Mouse (Mus musculus) layer of hippocampus, postnatal 25 days (tissue): ENCODE results near the gene Rps6kl1. TPM values are rescaled to one million over a fixed set of nuclear protein-coding genes. Genes with fewer than 3 reads are reported as not detected.

ENCODE experiments used
- DNase-seq, 2 experiments: peaks; one replicate each; pipeline ENCODE4 v3.0.0; 2022; ENCODE audit warnings: mixed read lengths in 2 of 2, low spot score in 1 of 2; ENCODE audit errors: extremely low spot score in 1 of 2
- total RNA-seq, 2 experiments: library from RNA; stranded (reverse); gene quantifications; 2 replicates each; pipeline ENCODE4 v1.2.3; 2021

Rps6kl1 gene
- total RNA-seq: 10 to 100 TPM; 39.9 to 40.7 TPM

- peak; percentile 65 to 71 for DNase-seq
Measured at GRCm38 (mm10) chr12:85151002-85151774, at the start of gene Rps6kl1. Gene Rps6kl1, minus strand, starts transcription at chr12:85151264.

GRCm38 (mm10) chr12:85199954-85200353 is 48.9 kb upstream of the Rps6kl1 start:
- no peak for DNase-seq

- no peak for DNase-seq
Measured at GRCm38 (mm10) chr12:85197936-85198335, 46.9 kb upstream of the Rps6kl1 start.

- no peak for DNase-seq
Measured at GRCm38 (mm10) chr12:85197371-85197770, 46.3 kb upstream of the Rps6kl1 start.

GRCm38 (mm10) chr12:85196191-85196590 is 45.1 kb upstream of the Rps6kl1 start:
- DNase-seq: no peak

GRCm38 (mm10) chr12:85195086-85195485 is 44.0 kb upstream of the Rps6kl1 start:
- no peak for DNase-seq

GRCm38 (mm10) chr12:85194623-85195018 is 43.6 kb upstream of the Rps6kl1 start:
- peak in 1 of 2 experiments; percentile 54 for DNase-seq

- DNase-seq: no peak
Measured at GRCm38 (mm10) chr12:85193923-85194622, 43.0 kb upstream of the Rps6kl1 start.

- no peak for DNase-seq
Measured at GRCm38 (mm10) chr12:85193146-85193545, 42.1 kb upstream of the Rps6kl1 start.

GRCm38 (mm10) chr12:85192461-85193108 is 41.5 kb upstream of the Rps6kl1 start:
- no peak for DNase-seq

- DNase-seq: no peak
Measured at GRCm38 (mm10) chr12:85190290-85190689, 39.2 kb upstream of the Rps6kl1 start.

GRCm38 (mm10) chr12:85186361-85186760 is 35.3 kb upstream of the Rps6kl1 start:
- no peak for DNase-seq

GRCm38 (mm10) chr12:85185810-85186209 is 34.7 kb upstream of the Rps6kl1 start:
- DNase-seq: no peak

- no peak for DNase-seq
Measured at GRCm38 (mm10) chr12:85184118-85184517, 33.1 kb upstream of the Rps6kl1 start.

GRCm38 (mm10) chr12:85182898-85183297 is 31.8 kb upstream of the Rps6kl1 start:
- no peak for DNase-seq

GRCm38 (mm10) chr12:85182345-85182643 is 31.2 kb upstream of the Rps6kl1 start:
- no peak for DNase-seq

GRCm38 (mm10) chr12:85181475-85182344 is 30.6 kb upstream of the Rps6kl1 start:
- no peak for DNase-seq

GRCm38 (mm10) chr12:85178294-85178693 is 27.2 kb upstream of the Rps6kl1 start:
- no peak for DNase-seq

- DNase-seq: no peak
Measured at GRCm38 (mm10) chr12:85177740-85178239, 26.7 kb upstream of the Rps6kl1 start, which contains the start of gene Pgf. Gene Pgf, minus strand, starts transcription at chr12:85177790.

GRCm38 (mm10) chr12:85176846-85177523 is 25.9 kb upstream of the Rps6kl1 start:
- no peak for DNase-seq
